Mouse (Mus musculus): ENCODE data around the gene Eif4g3.

DNA sequence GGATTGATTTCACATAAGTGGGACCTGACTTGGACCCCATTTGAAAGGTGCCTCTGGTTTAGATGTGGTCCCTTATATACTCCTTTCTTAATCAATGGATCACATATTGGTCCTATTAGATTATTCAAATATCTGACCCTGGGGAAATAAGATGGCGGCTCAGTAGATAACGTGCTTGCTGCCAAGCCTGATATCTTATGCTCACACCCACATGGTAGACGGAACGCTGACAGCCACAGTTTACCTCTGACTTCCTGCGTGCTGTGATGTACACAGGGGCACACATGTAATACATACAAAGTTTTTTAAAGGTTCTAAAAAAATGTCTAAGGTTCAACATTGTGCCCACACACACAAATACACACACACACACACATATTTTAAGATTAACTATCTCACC lies 86.4 kb downstream of the Eif4g3 start:
- TF ChIP-seq CTCF (conservative IDR thresholded peaks at IDR 0.05; ENCODE audit: low read length) (no peak), NANOG (IDR thresholded peaks at IDR 0.05; ENCODE audit: borderline replicate concordance, low read length) (no peak)
